Mouse (Mus musculus): ENCODE data around the gene Gm3854.
"Not testable (repeated sequence)": the region's sequence is repeated elsewhere in the genome, so short reads cannot be mapped to it uniquely, and the experiment has no call there.

Gene Gm3854

GRCm38 (mm10) chr7:6343501-6344071, at the start of gene Gm3854:
Gm3854 (plus strand) TSS chr7:6343759.
- DNase-seq = peak; percentile 47

GRCm38 (mm10) chr7:6300796-6301195, 42.8 kb upstream of the Gm3854 start:
- DNase-seq = not testable (repeated sequence)

GRCm38 (mm10) chr7:6330458-6331232, 12.9 kb upstream of the Gm3854 start:
- DNase-seq = no peak

- DNase-seq = peak; percentile 93
Measured at GRCm38 (mm10) chr7:6331233-6331956, 12.2 kb upstream of the Gm3854 start, which contains the start of gene Zfp583. Zfp583 (minus strand) TSS chr7:6331285.

GRCm38 (mm10) chr7:6339865-6340264, 3.7 kb upstream of the Gm3854 start:
- DNase-seq = no peak

GRCm38 (mm10) chr7:6344124-6344523, 565 bp downstream of the Gm3854 start:
- no peak for DNase-seq

GRCm38 (mm10) chr7:6358121-6358520, 14.6 kb downstream of the Gm3854 start:
- DNase-seq = peak; percentile 48

GRCm38 (mm10) chr7:6358937-6359590, 15.5 kb downstream of the Gm3854 start:
- peak; percentile 58 for DNase-seq

- DNase-seq = no peak
Measured at GRCm38 (mm10) chr7:6360477-6361060, 17.0 kb downstream of the Gm3854 start.

GRCm38 (mm10) chr7:6361756-6362155, 18.2 kb downstream of the Gm3854 start:
- no peak for DNase-seq

GRCm38 (mm10) chr7:6362268-6363046, 18.9 kb downstream of the Gm3854 start:
- DNase-seq = peak; percentile 99

- no peak for DNase-seq
Measured at GRCm38 (mm10) chr7:6363047-6363488, 19.5 kb downstream of the Gm3854 start, which contains the start of gene Zfp78. Zfp78 (plus strand) TSS chr7:6363280.

GRCm38 (mm10) chr7:6364761-6365160, 21.2 kb downstream of the Gm3854 start:
- no peak for DNase-seq

- no peak for DNase-seq
Measured at GRCm38 (mm10) chr7:6367185-6367584, 23.6 kb downstream of the Gm3854 start.

- not testable (repeated sequence) for DNase-seq
Measured at GRCm38 (mm10) chr7:6368146-6368545, 24.6 kb downstream of the Gm3854 start.

GRCm38 (mm10) chr7:6369460-6369859, 25.9 kb downstream of the Gm3854 start:
- DNase-seq = no peak

- DNase-seq = no peak
Measured at GRCm38 (mm10) chr7:6372993-6373392, 29.4 kb downstream of the Gm3854 start.

- no peak for DNase-seq
Measured at GRCm38 (mm10) chr7:6378441-6378840, 34.9 kb downstream of the Gm3854 start.

- DNase-seq = no peak
Measured at GRCm38 (mm10) chr7:6381431-6381830, 37.9 kb downstream of the Gm3854 start.

GRCm38 (mm10) chr7:6383044-6383455, 39.5 kb downstream of the Gm3854 start, which contains the start of gene Zfp28:
Zfp28 (plus strand) TSS chr7:6383295.
- peak; percentile 97 for DNase-seq

GRCm38 (mm10) chr7:6384011-6384410, 40.5 kb downstream of the Gm3854 start:
- no peak for DNase-seq

- DNase-seq = peak; percentile 66
Measured at GRCm38 (mm10) chr7:6386995-6387394, 43.4 kb downstream of the Gm3854 start.

Data from lung, postnatal 10 days (tissue).